Mouse (Mus musculus) kidney, adult 2 months (tissue): ENCODE measurements at regions not wholly inside any gene's neighbourhood (a gene's known extent, or its start where the extent isn't known, plus 50 kb on each side); places are given as distances from the start of the nearest gene placed in this dataset.

Experiments used
- CTCF ChIP-seq: fragments of 200-500 bp; conservative IDR thresholded peaks from 2 replicates; pipeline ENCODE4 v1.5.1; 2011; ENCODE audit warnings: low read depth, mild to moderate bottlenecking, control low read depth, low read length, moderate library complexity, mixed read lengths; ENCODE audit not compliant: insufficient read depth, insufficient read length
- POLR2A ChIP-seq: fragments of 200-500 bp; IDR thresholded peaks from one replicate; pipeline ENCODE4 v1.6.1; 2011; ENCODE audit warnings: low read depth, low read length, control low read depth

DNA sequence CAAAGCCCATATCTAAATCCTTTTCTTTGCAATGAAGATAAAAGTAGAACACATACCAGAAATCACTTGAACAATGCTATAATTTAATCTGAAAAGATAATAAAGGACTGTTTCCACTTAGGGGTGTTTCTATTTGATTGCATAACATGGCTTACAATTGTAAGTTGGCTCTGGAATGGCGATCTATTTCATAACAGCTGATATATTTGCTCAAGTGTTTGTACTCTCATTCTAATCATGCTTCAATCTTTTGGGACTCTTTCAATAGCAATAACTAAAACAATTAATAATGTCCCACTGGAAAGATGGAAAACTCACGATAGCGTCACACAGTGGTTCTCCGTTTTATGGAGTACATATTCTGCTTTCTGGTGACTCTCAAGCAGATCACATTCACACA is 208.0 kb upstream of the Tcf21 start:
- TF ChIP-seq CTCF, result no peak
- no peak for TF ChIP-seq POLR2A
